8 mouse cellular contexts compared by ENCODE assay signal in the genomic region with DNA sequence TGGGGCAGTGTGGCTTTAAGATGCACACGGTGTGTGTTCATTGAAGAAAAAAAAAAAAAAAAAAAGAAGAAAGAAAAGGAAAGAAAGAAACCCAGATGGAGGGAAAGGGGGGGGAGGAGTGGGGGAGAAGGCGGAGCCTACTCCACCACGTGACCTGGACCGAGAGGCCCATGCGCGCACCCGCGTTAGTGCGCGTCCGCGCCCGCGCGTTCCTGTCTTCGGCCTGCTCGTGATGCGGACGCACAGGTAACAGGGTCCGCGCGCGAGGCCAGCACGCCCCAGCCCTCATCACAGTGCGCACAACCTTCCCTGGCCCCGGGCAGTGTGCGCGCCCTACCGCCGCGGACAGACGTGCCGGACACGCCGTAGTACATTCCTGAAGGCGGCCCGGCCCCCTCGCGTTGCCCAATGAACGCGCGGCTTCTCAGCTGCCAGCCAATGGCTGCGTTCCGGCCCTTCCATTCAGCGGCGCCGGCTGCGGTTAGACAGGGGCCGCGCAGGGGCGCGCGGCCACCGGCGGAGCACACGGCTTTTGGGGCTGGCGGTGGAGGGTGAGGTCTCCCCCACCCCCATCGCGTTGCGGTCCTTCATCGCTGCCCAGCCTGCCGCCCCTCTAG. TPM values are rescaled to one million over a fixed set of nuclear protein-coding genes. Genes with fewer than 3 reads are reported as not detected.
DNase-seq lines count a peak whose midpoint lies in the region; ATAC-seq lines count a peak whose summit lies in the region.

No protein-coding gene starts in this region.

- no peaks in the 10 kb centered on the region for H3K36me3 ChIP-seq in megakaryocyte, embryonic 14.5 days (replicated peaks; ENCODE audit: low read length)

- peak overlapping the region; percentile 99 for H3K4me3 ChIP-seq in megakaryocyte, embryonic 14.5 days (replicated peaks)

- peaks cover 33% of the 10 kb centered on the region for H3K4me1 ChIP-seq in megakaryocyte, embryonic 14.5 days

- intact Hi-C loops in gastrocnemius, postnatal 14 days (cut with DNase I; ENCODE audit: low total_unique reads): no loop called here

- peaks cover 41% of the 10 kb centered on the region for H3K27me3 ChIP-seq in megakaryocyte, embryonic 14.5 days (replicated peaks)

- DNase-seq in adrenal gland, adult (ENCODE audit: inconsistent age in 2 of 2, low spot score in 1 of 2): peak; percentile 97 to 98
- DNase-seq in embryo, embryonic 10.5 days (ENCODE audit: low spot score): peak; percentile 97
- DNase-seq in gastrocnemius, postnatal 14 days: peak; percentile 95
- peak; percentile 79 to 94 for DNase-seq in left cerebral cortex, adult 9 months (ENCODE audit: low spot score in 2 of 2)
- DNase-seq in right cerebral cortex, adult 2 months (ENCODE audit: low spot score in 2 of 2): peak; percentile 93 to 96
- DNase-seq in urinary bladder, postnatal 10 days (ENCODE audit: low spot score): peak; percentile 80

- 0 out of 2 replicates have a peak, but pooled peaks cover 2% of the 10 kb centered on the region for H3K9me3 ChIP-seq in megakaryocyte, embryonic 14.5 days

- peak; percentile 52 for ATAC-seq in inflammation-experienced regulatory T-cells, adult 6 months

RNA-seq across cellular contexts. Expression of a gene that starts 5.6 kb away (rescaled TPM):
- total RNA-seq in gastrocnemius, postnatal 14 days (2021): 10 to 100 TPM; 10.3 to 15.2 TPM
- 10 to 100 TPM in 2 of 3 experiments, 1 to 10 TPM in 1; 9.5 to 13.2 (median 12.1) TPM for polyA plus RNA-seq in inflammation-experienced regulatory T-cells, adult 6 months (2017; shearing (Covaris generic))
- 0.65 and 2.7 TPM in 2 replicates for polyA plus RNA-seq in megakaryocyte, embryonic 14.5 days (2012; ENCODE audit: insufficient read depth, low replicate concordance)

Comparison
In these comparisons a context has a peak if more than half of its experiments do, and no peak if none do; other contexts are left out.
1. Peak in every context shown above with its lines: DNase-seq, ATAC-seq and H3K4me3 ChIP-seq.